Mouse (Mus musculus) Patski (cell line): ENCODE data around the gene Ehd2. TPM values are rescaled to one million over a fixed set of nuclear protein-coding genes. Genes with fewer than 3 reads are reported as not detected.
A peak's percentile ranks its signal among the peaks of the same experiment; 100 is the strongest.
"Not testable (repeated sequence)": the region's sequence is repeated elsewhere in the genome, so short reads cannot be mapped to it uniquely, and the experiment has no call there.

Source experiments
- ATAC-seq: fragments of 100-300 bp; one replicate; pipeline ENCODE4 v1.8.0; 2021
- CTCF ChIA-PET: fragments of 350-600 bp; sonication (Branson Sonifier 250); formaldehyde crosslinking; loops from one replicate; lab custom pipeline; 2022; ENCODE audit warnings: inconsistent platforms; lab: Charles Lee
- POLR2A ChIA-PET: fragments of 350-600 bp; sonication (Branson Sonifier 250); formaldehyde crosslinking; loops from one replicate; lab custom pipeline; 2022; ENCODE audit warnings: antibody characterized with exemption, inconsistent platforms; lab: Charles Lee
- DNase-seq: peaks from one replicate; pipeline ENCODE4 v3.0.0-alpha.2; 2011; ENCODE audit warnings: low read depth, low spot score
- H3K27me3 ChIP-seq: fragments of 371-371 bp; one replicate; pipeline ENCODE4 v1.5.1; 2021
- CTCF ChIP-seq: fragments of 100-300 bp; IDR thresholded peaks from one replicate; pipeline ENCODE4 v1.5.1; 2021
- in situ Hi-C: fragments of 300-500 bp; cut with MboI; formaldehyde crosslinking; loops from 3 replicates; pipeline ENCODE4 v1.11.1; 2018; ENCODE audit warnings: low pct_unique_long_range_greater_than_20kb, mixed read lengths
- polyA plus RNA-seq: library from polyadenylated mRNA; unstranded; gene quantifications from one replicate; pipeline ENCODE4 v1.2.3, GENCODE M21; 2021

Gene Ehd2
- polyA plus RNA-seq, 1 experiment from 2014 or later = 63.0 TPM

DNA sequence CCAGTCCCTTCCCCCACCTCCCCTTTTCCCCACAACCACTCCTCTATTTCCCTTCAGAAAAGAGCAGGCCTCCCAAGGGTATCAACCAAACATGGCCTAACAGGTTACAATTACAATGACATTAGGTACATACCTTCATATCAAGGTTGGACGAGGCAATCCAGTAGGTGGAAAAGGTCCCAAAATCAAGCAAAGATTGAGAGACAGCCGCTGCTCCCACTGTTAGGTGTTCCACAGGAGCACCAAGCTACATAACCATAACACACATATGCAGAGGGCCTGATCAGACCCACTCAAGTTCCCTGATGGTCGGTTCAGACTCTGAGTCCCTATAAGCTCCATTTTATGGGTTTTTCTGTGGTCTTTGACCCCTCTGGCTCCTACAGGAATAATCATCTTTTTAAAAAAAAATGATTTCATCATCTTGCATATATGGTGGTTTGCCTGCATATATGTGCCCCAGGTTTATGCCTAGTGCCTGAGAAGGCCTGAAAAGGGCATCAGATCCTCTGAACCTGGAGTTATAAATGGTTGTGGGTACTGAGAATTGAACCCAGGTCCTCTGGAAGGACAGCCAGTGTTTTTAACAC is 51.1 kb downstream of the Ehd2 start:
- no peaks in the 10 kb centered on the region for H3K27me3 ChIP-seq
- DNase-seq = no peak
- ChIA-PET CTCF (interaction anchor here (1.1 kb wide), 1 partner anchor 52 kb away, joined by 3 read pairs; no protein-coding TSS in a partner anchor), POLR2A (no interaction called here)
- ATAC-seq = no peak
- no peak for TF ChIP-seq CTCF
- in situ Hi-C loops = no loop called here

DNA sequence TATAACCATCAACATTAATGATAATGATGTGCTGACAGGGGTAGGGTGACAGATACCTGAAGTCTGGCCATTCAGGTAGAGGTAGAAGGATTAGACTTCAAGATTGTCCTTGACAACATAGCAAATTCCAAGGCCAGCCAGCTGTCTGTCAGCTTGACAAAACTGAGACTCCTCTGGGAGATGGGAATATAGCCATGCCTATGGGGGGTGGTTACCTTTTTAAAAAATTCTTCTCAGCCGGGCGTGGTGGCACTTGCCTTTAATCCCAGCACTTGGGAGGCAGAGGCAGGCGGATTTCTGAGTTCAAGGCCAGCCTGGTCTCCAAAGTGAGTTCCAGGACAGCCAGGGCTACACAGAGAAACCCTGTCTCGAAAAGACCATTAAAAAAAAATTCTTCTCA is 51.7 kb downstream of the Ehd2 start:
- CTCF ChIA-PET = interaction anchor here (1.1 kb wide), 1 partner anchor 52 kb away, joined by 3 read pairs; no protein-coding TSS in a partner anchor
- POLR2A ChIA-PET, H3K27me3 ChIP-seq, ATAC-seq, DNase-seq, in situ Hi-C loops: not testable (repeated sequence)

DNA sequence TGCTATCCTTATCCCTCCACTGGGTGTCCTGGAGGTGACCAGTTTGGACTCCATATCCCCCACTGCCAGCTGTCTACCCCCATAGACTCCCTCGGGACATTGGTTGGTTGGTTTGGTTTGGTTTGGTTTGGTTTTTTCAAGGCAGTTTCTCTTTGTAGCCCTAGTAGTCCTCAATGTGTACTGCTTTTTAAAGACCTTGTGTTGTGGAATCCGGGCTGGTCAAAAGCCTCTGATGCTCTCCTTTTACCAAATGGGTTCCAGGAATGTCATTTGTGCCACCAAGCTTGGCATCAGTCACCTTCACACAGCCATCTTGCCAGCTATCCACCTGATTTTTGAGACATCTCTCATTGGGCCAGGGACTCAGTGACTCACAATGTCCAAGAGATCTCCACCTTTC is 52.6 kb downstream of the Ehd2 start:
- H3K27me3 ChIP-seq = peaks cover 5% of the 10 kb centered on the region
- TF ChIP-seq CTCF = no peak
- in situ Hi-C loops = no loop called here
- no peak for DNase-seq
- CTCF ChIA-PET = no interaction called here
- POLR2A ChIA-PET = no interaction called here
- no peak for ATAC-seq

DNA sequence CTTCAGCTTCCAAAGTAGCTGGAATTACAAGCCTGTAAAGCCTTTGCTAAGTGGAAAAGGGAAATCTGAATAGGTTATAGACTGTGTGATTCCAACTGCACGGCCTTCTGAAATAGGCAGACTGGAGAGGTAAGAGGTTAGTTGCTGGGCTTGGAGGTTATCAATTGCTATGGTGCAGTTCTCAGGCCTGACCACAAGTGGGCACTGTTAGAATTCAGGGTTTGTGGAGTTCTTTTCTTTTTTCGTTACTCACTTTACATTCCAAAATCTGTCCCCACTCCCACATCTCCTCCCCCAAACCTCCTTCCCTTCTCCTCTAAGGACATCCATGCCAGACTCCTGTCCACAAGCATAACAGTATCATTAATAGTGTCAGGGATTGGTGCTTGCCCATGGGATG is 53.1 kb downstream of the Ehd2 start:
- ChIA-PET CTCF (no interaction called here), POLR2A (no interaction called here)
- DNase-seq (no peak), ATAC-seq (no peak)
- TF ChIP-seq CTCF = peak; percentile 83
- in situ Hi-C loops = no loop called here
- H3K27me3 ChIP-seq = peaks cover 7% of the 10 kb centered on the region

DNA sequence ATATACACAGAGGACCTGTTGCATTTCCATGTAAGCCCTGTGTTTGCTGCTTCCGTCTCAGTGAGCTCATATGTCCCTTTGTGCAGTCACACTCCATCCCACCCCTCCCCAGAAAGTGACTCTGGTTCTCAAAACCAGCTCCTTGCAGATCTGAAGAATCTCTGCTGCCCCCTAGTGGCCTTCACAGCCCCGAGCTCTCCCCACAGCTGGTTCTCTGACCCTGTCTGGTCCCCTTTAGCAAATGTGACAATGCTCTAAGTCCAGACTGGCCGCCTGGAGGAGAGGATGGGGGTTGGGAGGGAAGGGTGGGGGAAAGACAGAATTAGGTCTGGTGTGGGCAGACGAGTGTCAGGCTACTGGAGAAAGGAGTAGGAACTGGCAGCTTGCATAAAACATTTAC is 55.2 kb downstream of the Ehd2 start:
- DNase-seq (no peak), ATAC-seq (peak; percentile 89)
- in situ Hi-C loops = no loop called here
- TF ChIP-seq CTCF = peak; percentile 85
- ChIA-PET POLR2A (no interaction called here), CTCF (interaction anchor here (0.6 to 2.7 kb wide), 9 partner anchors 9 to 63 kb away, joined by 3 to 21 read pairs (median 3); partner anchors contain the start of gene Ehd2)
- H3K27me3 ChIP-seq = peaks cover 14% of the 10 kb centered on the region

DNA sequence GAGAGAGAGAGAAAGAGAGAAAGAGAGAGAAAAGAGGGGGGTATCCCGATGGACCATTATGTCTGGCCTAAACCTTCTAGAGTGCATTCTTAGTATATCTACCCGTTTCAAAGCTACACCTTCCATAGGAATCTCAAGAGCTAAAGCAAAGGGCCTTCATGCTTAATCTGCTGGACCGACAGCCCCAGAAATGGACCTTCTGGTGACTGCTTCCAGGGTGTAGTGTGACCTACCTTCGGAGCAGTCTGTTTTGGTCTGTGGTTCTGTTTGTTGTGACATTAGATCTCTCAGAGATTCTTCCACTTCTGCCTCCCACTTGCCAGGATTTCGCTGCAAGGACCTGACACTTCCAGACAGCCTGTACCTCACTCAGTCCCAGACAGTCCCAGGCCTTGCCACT is 56.8 kb downstream of the Ehd2 start:
- POLR2A ChIA-PET = interaction anchor here (0.5 kb wide), 1 partner anchor 55 kb away, joined by 4 read pairs; no protein-coding TSS in a partner anchor
- no peak for TF ChIP-seq CTCF
- in situ Hi-C loops = no loop called here
- DNase-seq (no peak), ATAC-seq (no peak)
- H3K27me3 ChIP-seq = peaks cover 18% of the 10 kb centered on the region
- CTCF ChIA-PET = interaction anchor here (1.0 to 2.7 kb wide), 3 partner anchors 9 to 14 kb away, joined by 3 to 21 read pairs (median 4); no protein-coding TSS in a partner anchor

DNA sequence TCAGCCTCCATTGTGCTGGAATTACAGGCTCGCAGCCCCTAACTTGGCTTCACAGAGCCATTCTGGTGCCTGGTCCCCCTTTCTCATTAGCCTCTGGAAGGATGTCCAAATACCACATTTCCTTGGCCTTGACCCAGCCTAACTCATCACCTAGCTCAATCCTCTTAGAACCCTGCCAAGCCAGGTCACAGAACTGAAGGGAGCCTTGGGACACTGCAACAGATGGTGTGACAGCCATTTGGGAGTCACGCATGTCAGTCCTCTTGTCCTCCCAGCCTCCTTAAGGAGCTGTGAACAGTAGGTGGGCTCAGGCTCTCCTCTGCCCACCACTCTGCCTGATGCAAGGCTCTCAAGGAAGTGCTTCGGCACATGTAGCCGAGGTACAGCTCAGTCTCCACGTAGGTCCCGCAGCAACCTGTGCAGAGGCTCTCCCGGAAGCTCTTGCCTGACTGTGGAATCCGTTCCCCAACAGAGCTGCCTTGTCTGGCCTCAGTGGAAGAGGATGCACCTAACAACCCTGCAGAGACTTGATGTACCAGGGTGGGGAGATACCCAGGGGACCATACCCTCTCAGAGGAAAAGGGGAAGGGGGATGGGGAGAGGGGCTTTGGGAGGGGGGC is 59.3 kb downstream of the Ehd2 start:
- CTCF ChIA-PET = interaction anchor here (1.2 to 1.4 kb wide), 2 partner anchors 49 to 67 kb away, joined by 4 to 5 read pairs; no protein-coding TSS in a partner anchor
- in situ Hi-C loops = no loop called here

DNA sequence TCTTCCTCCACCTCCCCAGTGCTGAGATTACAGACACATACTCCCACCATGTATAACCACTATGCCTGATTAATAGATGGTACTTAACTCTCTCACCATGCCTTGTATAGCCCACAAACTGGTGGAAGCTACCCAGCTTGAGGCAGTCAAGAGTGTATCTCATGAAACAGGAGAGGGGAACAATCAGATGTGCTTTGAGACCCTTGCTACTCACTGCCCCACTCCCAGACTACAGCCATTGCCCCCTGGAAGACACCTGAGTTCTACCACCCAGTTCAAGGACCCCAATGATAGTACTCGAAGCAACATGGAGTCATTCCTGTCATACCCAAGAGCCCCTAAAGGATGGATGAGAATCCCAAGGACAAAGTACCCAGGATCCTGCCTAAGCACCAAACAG is 60.8 kb downstream of the Ehd2 start:
- peaks cover 24% of the 10 kb centered on the region for H3K27me3 ChIP-seq
- ATAC-seq (no peak), DNase-seq (no peak)
- POLR2A ChIA-PET = no interaction called here
- in situ Hi-C loops = no loop called here
- TF ChIP-seq CTCF = no peak
- CTCF ChIA-PET = interaction anchor here (0.7 kb wide), 1 partner anchor 47 kb away, joined by 3 read pairs; no protein-coding TSS in a partner anchor

More for the DNA sequence above, 59.3 kb downstream of the Ehd2 start:
- DNase-seq = no peak
- no peak for TF ChIP-seq CTCF
- peaks cover 24% of the 10 kb centered on the region for H3K27me3 ChIP-seq
- POLR2A ChIA-PET = no interaction called here
- no peak for ATAC-seq

DNA sequence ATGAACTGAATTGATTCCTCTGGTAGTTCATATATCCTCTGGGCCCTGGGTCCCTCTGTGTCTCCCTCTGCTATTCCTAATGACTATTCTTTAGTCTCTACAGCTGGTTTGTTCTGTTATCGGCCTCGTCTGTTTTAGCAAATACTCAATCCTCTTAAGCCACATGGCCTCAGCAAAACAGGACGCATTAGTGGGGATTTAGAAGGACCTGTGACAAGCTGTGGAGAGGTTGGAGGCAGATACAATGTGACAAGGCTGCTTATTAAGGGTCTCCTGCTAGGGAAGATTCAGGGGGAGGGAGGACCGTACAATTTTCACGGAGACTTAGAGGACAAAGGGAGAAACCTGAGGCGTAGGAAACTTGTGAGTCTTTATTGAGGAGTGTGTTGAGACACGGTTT is 61.5 kb downstream of the Ehd2 start:
- in situ Hi-C loops = no loop called here
- ChIA-PET POLR2A (no interaction called here), CTCF (no interaction called here)
- no peak for DNase-seq
- no peak for ATAC-seq
- peaks cover 29% of the 10 kb centered on the region for H3K27me3 ChIP-seq
- TF ChIP-seq CTCF = no peak

DNA sequence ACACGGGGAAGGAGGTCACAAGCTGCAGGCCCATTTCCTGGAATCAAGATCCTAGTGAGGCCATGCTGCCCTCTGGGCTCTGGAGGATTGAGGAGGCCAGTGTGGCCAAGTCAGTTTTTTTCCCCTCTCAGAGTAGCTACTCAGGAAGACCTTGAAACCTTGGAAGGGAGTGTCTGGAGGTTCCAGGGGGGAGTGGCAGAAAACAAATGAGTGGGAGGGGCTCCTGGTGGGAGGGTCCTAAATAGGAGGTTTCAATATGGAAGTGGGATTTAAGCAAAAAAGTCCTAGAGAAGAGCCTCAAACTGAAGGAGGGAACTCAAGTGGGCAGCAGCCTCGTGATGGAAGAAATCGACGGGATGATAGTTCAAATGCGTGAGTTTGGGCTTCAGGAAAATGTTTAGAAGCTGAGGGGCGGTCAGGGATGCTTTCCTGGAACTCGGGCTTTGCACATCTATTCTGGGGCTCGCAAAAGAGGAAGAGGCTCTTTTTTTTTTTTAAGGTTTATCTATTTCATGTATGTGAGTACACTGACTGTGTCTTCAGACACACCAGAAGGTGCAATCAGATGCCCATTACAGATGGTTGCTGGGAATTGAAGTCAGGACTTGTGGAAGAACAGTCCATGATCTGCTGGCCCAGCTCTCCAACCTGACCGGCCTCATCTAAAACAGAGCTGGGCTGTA is 65.9 kb downstream of the Ehd2 start:
- H3K27me3 ChIP-seq = peaks cover 17% of the 10 kb centered on the region
- no peak for TF ChIP-seq CTCF
- POLR2A ChIA-PET = interaction anchor here (0.8 kb wide), 1 partner anchor 66 kb away, joined by 4 read pairs; no protein-coding TSS in a partner anchor
- DNase-seq (no peak), ATAC-seq (no peak)
- in situ Hi-C loops = no loop called here
- CTCF ChIA-PET = interaction anchor here (2.0 kb wide), 1 partner anchor 10 kb away, joined by 21 read pairs; no protein-coding TSS in a partner anchor

Other genes with a start within 250 kb of the Ehd2 start
- not detected for gene Obox5, start 217.4 kb downstream of the Ehd2 start, polyA plus RNA-seq
- not detected for gene Obox6, start 127.9 kb downstream of the Ehd2 start, polyA plus RNA-seq
- gene Crx, start 87.6 kb downstream of the Ehd2 start, polyA plus RNA-seq = not detected
- not detected for gene Crxos, start 85.0 kb downstream of the Ehd2 start, polyA plus RNA-seq
- 96.2 TPM for gene Selenow, start 45.2 kb downstream of the Ehd2 start, polyA plus RNA-seq
- gene Nop53, start 21.5 kb downstream of the Ehd2 start, polyA plus RNA-seq = 160 TPM
- gene Bicra, start 80.4 kb upstream of the Ehd2 start, polyA plus RNA-seq = 10.8 TPM
- gene Zfp541, start 94.2 kb upstream of the Ehd2 start, polyA plus RNA-seq = 0.01 TPM
- gene Napa, start 130.9 kb upstream of the Ehd2 start, polyA plus RNA-seq = 178 TPM
- 25.8 TPM for gene Kptn, start 152.3 kb upstream of the Ehd2 start, polyA plus RNA-seq
- 1.8 TPM for gene Slc8a2, start 162.3 kb upstream of the Ehd2 start, polyA plus RNA-seq
- 26.9 TPM for gene Meis3, start 207.5 kb upstream of the Ehd2 start, polyA plus RNA-seq